Mouse (Mus musculus): ENCODE data around the gene Pla2g4e.

Gene Pla2g4e

GRCm38 (mm10) chr2:120235947-120236640, 9.0 kb downstream of the Pla2g4e start:
- DNase-seq (ENCODE audit: low read depth, low spot score): no peak

DNA sequence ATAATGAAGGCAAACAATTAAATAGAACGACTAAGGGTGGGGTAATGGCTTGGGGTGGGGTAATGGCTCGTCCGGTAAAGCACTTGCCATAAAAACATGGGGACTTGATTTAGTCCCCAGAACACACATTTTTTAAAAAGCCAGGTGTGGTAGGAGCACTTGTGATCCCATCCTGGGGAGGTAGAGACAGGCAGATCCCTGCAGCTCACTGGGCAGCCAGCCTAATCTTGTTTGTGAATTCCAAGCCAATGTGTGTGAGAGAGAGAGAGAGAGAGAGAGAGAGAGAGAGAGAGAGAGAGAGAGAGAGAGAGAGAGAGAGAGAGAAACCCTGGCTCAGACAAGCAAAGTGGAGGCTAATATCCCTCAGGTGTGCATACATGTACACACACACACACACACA, 9.8 kb downstream of the Pla2g4e start:
- no peak for DNase-seq (ENCODE audit: low read depth, low spot score)

DNA sequence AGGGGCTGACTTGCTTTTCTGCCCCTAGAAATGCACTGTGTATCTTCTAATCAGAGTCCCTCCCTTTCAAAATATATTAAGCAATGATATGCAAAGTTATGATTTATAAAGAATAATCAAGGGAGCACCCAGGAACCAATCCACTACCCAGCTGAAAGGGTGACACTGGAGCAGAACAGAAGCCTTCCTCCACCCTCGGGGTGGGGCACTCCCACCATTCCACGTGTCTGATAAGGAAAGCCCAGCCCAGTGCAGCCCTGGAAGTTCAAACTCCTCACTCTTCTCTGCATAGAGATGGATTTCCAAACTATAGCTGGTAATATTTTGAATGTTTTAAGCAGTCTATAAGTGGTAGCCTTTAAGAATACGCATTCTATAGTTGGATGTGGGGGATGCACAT, 13.5 kb downstream of the Pla2g4e start:
- no peak for DNase-seq (ENCODE audit: low read depth, low spot score)

- DNase-seq (ENCODE audit: low read depth, low spot score): no peak
Observed at GRCm38 (mm10) chr2:120214600-120214999, 30.5 kb downstream of the Pla2g4e start.

GRCm38 (mm10) chr2:120211448-120211847, 33.7 kb downstream of the Pla2g4e start:
- DNase-seq (ENCODE audit: low read depth, low spot score): no peak

- DNase-seq (ENCODE audit: low read depth, low spot score): no peak
Observed at GRCm38 (mm10) chr2:120207926-120208325, 37.2 kb downstream of the Pla2g4e start.

DNA sequence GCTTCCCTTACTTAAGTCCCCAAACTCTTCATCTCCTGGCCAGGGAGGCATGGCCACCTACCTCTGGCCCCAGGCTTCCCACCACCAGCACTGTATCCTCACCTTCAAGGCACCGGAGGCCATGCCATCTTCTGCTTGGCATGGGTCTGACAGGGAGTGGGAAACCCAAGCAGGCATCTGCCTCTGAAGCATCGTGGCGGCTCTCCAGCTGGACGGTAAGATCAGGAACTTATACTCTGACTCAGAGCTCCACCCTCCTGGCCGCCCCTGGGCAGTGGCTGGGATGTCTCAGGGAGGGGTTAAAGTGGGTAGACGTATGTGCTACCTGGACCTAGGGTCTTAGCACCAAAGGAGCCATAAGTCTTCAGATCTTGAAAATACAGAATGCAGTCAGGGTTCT, 38.1 kb downstream of the Pla2g4e start:
- no peak for DNase-seq (ENCODE audit: low read depth, low spot score)

DNA sequence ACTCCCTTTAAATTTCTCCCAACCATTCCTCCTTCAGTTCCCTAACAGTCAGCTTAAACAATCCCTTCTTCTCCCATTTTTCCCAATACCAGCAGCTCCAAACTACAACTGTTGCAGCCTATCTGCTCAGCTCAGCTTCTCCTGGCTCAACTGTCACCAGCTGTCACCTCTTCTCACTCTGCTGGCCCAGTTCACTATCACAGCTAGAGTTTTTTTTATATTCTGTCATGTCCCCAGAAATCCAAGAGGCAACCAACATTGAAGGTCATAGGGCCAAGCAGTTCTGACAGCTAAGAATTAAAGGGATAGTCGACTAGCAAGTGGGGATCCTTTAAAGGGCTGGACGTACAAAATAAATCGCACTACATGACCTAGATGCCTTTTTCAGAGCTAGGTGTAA, 41.4 kb downstream of the Pla2g4e start:
- DNase-seq (ENCODE audit: low read depth, low spot score): no peak

GRCm38 (mm10) chr2:120200077-120200476, 45.1 kb downstream of the Pla2g4e start:
- no peak for DNase-seq (ENCODE audit: low read depth, low spot score)

GRCm38 (mm10) chr2:120188174-120188573, 57.0 kb downstream of the Pla2g4e start:
- DNase-seq (ENCODE audit: low read depth, low spot score): no peak

DNA sequence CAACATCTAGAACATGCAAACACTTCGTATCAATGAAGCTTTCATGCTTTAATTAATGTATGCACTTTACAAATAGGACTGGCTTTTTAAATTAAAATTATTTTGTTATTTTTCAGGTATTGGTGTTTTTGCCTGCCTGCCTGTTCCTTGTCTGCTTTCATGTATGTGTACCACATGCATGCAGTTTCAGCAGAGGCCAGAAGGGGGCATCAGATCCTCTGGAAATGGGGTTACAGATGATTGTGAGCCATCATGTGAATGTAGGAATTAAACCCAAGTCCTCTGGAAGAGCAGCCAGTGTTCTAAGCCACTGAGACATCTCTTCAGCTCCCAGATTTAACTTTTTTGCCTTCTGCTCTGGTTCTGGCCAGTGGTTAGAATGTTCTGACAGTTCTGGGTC, 57.6 kb downstream of the Pla2g4e start:
- DNase-seq (ENCODE audit: low read depth, low spot score): no peak

GRCm38 (mm10) chr2:120185527-120186276, 59.4 kb downstream of the Pla2g4e start:
- DNase-seq (ENCODE audit: low read depth, low spot score): no peak

DNA sequence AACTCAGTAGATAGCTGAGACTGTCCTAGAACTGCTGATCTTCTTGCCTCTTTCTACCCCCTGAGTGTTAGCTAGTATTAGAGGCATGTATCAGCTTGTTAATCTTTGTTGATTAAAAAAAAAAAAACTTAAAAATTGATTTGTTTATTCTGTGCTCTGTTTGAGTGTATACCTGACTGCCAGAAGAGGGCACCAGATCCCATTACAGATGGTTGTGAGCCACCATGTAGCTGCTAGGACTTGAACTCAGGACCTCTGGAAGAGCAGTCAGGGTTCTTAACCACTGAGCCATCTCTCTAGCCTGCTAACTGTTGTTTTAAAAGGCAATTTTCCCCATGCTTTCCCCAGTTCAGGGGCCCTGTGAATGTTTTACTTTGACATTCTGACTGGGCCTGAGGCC, 66.2 kb downstream of the Pla2g4e start:
- DNase-seq (ENCODE audit: low read depth, low spot score): no peak

DNA sequence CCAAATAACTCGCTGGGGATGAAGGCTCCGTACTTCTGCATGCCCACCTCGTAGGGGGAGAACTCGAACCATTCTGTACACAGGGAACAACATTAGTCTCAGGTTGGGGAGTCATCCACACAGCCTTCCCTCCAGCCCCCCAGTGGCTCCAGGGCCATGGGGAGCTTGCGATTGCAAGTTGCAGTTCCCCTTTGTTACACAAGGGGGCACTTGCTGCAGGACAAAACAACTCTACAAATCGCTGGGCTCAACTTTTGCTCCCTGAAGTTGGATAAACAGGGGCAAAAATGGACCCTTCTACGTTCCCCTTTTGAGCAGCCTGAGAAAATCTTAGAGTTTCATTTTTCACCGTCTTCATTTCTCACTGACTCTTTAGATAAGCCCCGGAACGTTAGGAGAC, 71.4 kb downstream of the Pla2g4e start:
- DNase-seq (ENCODE audit: low read depth, low spot score): peak; percentile 19

DNA sequence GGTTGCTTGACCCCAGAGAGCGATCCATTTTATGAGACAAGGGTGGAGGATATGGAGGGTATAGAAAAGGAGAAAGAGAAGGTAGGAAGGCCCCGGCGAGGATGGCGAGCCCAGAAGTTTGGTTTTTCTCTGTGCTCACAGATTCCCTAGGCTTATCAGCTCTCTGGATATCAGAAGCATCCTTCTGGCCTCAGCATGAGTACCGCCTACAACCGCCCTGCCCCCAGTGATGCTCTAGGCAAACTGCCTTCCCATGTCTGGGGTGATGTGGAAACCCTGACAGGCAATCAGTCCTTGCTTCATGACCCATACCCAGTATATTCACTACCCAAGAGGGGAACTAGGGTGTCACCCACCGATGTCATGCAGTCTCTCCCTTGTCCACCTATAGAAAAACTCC, 73.8 kb downstream of the Pla2g4e start:
- no peak for DNase-seq (ENCODE audit: low read depth, low spot score)

- DNase-seq (ENCODE audit: low read depth, low spot score): peak; percentile 32
Observed at GRCm38 (mm10) chr2:120170726-120171125, 74.4 kb downstream of the Pla2g4e start.

GRCm38 (mm10) chr2:120169382-120169781, 75.8 kb downstream of the Pla2g4e start:
- DNase-seq (ENCODE audit: low read depth, low spot score): no peak

DNA sequence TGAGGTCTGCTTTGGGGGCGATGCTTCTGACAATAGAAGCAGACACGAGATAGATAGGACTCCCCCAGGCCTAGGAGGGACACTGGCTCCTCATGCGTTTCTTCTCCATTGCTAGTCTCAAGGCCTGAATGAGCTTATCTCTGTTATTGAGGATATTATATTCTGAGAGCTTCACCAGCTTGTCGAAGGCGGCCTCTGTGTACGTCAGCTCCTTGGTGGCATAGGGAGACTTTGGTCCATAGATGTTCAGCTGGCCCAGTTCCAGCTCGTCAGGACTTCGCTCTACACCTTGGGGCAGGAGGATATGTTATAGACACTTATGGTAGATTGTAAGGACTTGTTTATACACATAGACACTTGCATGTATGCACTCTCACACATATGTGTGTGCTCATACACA, 77.4 kb downstream of the Pla2g4e start:
- DNase-seq (ENCODE audit: low read depth, low spot score): no peak

GRCm38 (mm10) chr2:120165474-120165873, 79.7 kb downstream of the Pla2g4e start:
- no peak for DNase-seq (ENCODE audit: low read depth, low spot score)

DNA sequence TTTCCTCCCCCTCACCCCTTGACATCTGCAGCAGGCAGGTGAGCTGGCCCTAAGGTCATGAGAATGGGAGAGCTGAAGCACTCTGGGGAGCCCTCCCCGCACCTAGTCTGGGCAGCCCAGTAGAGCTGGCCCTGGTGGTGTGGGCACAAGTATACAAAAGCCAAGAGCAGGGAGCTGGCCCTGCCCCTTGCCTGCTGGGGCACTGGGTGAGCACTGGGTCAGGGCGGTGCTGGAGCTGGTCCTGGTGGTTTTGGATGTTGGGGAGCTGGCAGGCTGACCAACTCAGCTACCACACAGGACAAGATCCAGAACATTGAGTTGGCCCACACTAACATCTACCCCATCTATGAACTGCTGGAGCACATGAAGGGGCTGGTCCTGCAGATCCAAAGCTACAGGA, 85.7 kb downstream of the Pla2g4e start:
- no peak for DNase-seq (ENCODE audit: low read depth, low spot score)

DNA sequence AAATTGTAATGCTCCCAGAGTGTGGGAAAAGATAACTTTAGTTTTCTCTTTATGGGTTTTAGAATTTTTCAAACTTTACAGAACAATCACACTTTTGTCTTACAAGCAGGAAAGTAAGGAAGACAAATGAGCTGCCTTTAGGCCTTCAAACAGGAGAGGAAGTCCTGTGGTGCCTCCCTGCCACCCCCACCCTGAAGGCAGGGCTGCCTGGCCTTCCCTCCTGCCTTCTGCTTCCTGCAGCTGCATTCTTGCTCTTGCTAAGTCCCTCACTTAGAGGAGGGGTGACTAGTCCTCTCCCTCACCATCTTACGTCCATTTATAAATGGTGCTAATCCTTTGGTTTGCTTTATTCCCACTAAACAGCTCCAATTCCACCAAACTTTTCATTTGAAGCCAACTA, 86.3 kb downstream of the Pla2g4e start:
- DNase-seq (ENCODE audit: low read depth, low spot score): no peak

GRCm38 (mm10) chr2:120158016-120158415, 87.1 kb downstream of the Pla2g4e start:
- no peak for DNase-seq (ENCODE audit: low read depth, low spot score)

GRCm38 (mm10) chr2:120157606-120158005, 87.5 kb downstream of the Pla2g4e start:
- DNase-seq (ENCODE audit: low read depth, low spot score): no peak
